Mouse (Mus musculus) spleen, adult 2 months (tissue): Measurements from ENCODE around the gene Nr2f6. TPM values are rescaled to one million over a fixed set of nuclear protein-coding genes. Genes with fewer than 3 reads are reported as not detected.

Experiments
- DNase-seq, 2 experiments: peaks; one replicate each; pipeline versions ENCODE4 v3.0.0 to v3.0.0-alpha.2; 2012 to 2021; ENCODE audit warnings: low spot score in 2 of 2, low read depth in 1 of 2
- H3K27ac ChIP-seq: fragments of 200-500 bp; 2 replicates; pipeline ENCODE4 v1.5.1; 2012; ENCODE audit warnings: low read length, inconsistent platforms; ENCODE audit not compliant: insufficient read depth
- H3K27me3 ChIP-seq: fragments of 200-500 bp; 2 replicates; pipeline ENCODE4 v1.6.1; 2012; ENCODE audit warnings: mild to moderate bottlenecking, moderate library complexity, low read length, inconsistent platforms; ENCODE audit not compliant: control insufficient read depth, insufficient read depth
- H3K36me3 ChIP-seq: fragments of 200-500 bp; 2 replicates; pipeline ENCODE4 v1.6.1; 2012; ENCODE audit warnings: mild to moderate bottlenecking, low read length, inconsistent platforms; ENCODE audit not compliant: control insufficient read depth, insufficient read depth
- H3K4me1 ChIP-seq: fragments of 200-500 bp; 2 replicates; pipeline ENCODE4 v1.6.1; 2011; ENCODE audit warnings: inconsistent platforms; ENCODE audit not compliant: control insufficient read depth, insufficient read depth, insufficient read length
- H3K4me3 ChIP-seq: fragments of 200-500 bp; 2 replicates; pipeline ENCODE4 v1.5.1; 2011; ENCODE audit warnings: mild to moderate bottlenecking, inconsistent platforms; ENCODE audit not compliant: insufficient read depth, insufficient read length; ENCODE audit errors: extremely low read depth
- CTCF ChIP-seq: fragments of 200-500 bp; IDR thresholded peaks from 2 replicates; pipeline ENCODE4 v1.5.1; 2011; ENCODE audit warnings: mild to moderate bottlenecking, inconsistent platforms; ENCODE audit not compliant: insufficient read depth, insufficient read length, insufficient replicate concordance; ENCODE audit errors: extremely low read depth
- POLR2A ChIP-seq: fragments of 200-500 bp; IDR thresholded peaks from 2 replicates; pipeline ENCODE4 v1.6.1; 2011; ENCODE audit warnings: low read depth, low read length, inconsistent platforms
- WGBS: fragments of 180-500 bp; shearing (Covaris S2); methylation state at CpG from one replicate; pipeline ENCODE4 v1.1.7; 2018; 5-methylcytosine and 5-hydroxymethylcytosine counted together
- polyA plus RNA-seq: library from polyadenylated mRNA; depleted of rRNA; stranded (reverse); fragments of >200 nt; gene quantifications from 2 replicates; pipeline ENCODE4 v1.2.3, GENCODE M21; 2012; rRNA removed

Nr2f6 gene
- 59.4 and 88.0 TPM in 2 replicates for polyA plus RNA-seq

GRCm38 (mm10) chr8:71381421-71381970, at the start of gene Nr2f6:
TSS of gene Nr2f6 (minus strand) at chr8:71381960.
- Histone ChIP-seq H3K4me3 (peak within 1 kb of the TSS; percentile 72), H3K27ac (peak within 1 kb of the TSS; percentile 81), H3K4me1 (peaks cover 15% of the 10 kb centered on the region), H3K36me3 (no peaks in the 10 kb centered on the region), H3K27me3 (peaks cover 13% of the 10 kb centered on the region)
- under 1% methylated on average over 82 of the region's 89 CpGs for WGBS
- DNase-seq: peak in 1 of 2 experiments; percentile 46
- no peak for TF ChIP-seq CTCF

- TF ChIP-seq POLR2A (no peak), CTCF (no peak)
- Histone ChIP-seq H3K27ac (no peak overlapping the region), H3K4me1 (no peaks in the 10 kb centered on the region), H3K36me3 (no peaks in the 10 kb centered on the region), H3K27me3 (no peaks in the 10 kb centered on the region), H3K4me3 (no peak overlapping the region)
- DNase-seq: no peak
Observed at GRCm38 (mm10) chr8:71422121-71422520, 40.4 kb upstream of the Nr2f6 start.

DNA sequence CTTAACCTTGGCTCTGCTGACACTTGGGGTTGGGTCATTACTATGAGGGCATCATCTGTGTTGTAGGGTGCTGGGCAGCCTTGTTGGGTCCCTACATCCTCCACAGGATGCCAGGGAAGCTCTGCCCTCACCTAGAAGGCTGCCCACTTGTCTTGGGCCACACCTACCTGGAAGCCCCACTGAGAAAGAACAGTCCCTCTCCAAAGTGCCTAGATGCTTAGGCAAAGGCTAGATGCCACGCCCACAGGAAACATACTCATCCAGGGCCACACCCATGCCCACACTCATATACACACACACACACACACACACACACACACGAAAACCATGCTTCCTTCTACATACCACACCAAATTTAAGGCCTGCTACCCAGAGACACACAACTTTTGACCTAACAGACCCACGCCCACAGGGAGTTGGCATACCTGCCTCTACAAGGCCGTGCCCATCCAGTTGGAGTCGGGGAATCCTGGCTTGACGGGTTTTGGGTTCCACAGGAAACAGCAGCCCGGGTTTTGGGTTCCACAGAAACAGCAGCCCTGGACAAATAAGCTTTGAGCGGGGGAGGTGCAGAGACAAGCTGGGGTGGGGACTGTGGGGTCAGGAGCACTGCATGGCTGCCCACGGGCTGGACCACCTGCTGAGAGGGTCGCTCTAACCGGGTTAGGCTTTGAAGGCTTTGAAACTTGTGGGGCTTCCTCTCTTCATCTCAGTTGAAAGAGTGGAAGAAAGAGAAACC, 29.9 kb upstream of the Nr2f6 start:
- no peak for DNase-seq
- no peak overlapping the region for H3K4me3 ChIP-seq
- H3K36me3 ChIP-seq: no peaks in the 10 kb centered on the region
- no peaks in the 10 kb centered on the region for H3K27me3 ChIP-seq
- 44% methylated on average over 11 of the region's 11 CpGs for WGBS
- H3K4me1 ChIP-seq: peaks cover 4% of the 10 kb centered on the region
- TF ChIP-seq POLR2A (no peak), CTCF (no peak)
- no peak overlapping the region for H3K27ac ChIP-seq

GRCm38 (mm10) chr8:71408231-71408630, 26.5 kb upstream of the Nr2f6 start:
- TF ChIP-seq POLR2A: no peak
- TF ChIP-seq CTCF: no peak
- Histone ChIP-seq H3K27me3 (no peaks in the 10 kb centered on the region), H3K27ac (no peak overlapping the region), H3K4me3 (no peak overlapping the region), H3K4me1 (peaks cover 16% of the 10 kb centered on the region), H3K36me3 (no peaks in the 10 kb centered on the region)
- WGBS: 95% methylated on average over 4 of the region's 4 CpGs
- no peak for DNase-seq

GRCm38 (mm10) chr8:71407441-71407840, 25.7 kb upstream of the Nr2f6 start:
- TF ChIP-seq CTCF (no peak), POLR2A (no peak)
- 93% methylated on average over 14 of the region's 14 CpGs for WGBS
- no peak overlapping the region for H3K4me3 ChIP-seq
- peaks cover 16% of the 10 kb centered on the region for H3K4me1 ChIP-seq
- no peaks in the 10 kb centered on the region for H3K36me3 ChIP-seq
- no peak for DNase-seq
- H3K27me3 ChIP-seq: no peaks in the 10 kb centered on the region
- H3K27ac ChIP-seq: no peak overlapping the region

DNA sequence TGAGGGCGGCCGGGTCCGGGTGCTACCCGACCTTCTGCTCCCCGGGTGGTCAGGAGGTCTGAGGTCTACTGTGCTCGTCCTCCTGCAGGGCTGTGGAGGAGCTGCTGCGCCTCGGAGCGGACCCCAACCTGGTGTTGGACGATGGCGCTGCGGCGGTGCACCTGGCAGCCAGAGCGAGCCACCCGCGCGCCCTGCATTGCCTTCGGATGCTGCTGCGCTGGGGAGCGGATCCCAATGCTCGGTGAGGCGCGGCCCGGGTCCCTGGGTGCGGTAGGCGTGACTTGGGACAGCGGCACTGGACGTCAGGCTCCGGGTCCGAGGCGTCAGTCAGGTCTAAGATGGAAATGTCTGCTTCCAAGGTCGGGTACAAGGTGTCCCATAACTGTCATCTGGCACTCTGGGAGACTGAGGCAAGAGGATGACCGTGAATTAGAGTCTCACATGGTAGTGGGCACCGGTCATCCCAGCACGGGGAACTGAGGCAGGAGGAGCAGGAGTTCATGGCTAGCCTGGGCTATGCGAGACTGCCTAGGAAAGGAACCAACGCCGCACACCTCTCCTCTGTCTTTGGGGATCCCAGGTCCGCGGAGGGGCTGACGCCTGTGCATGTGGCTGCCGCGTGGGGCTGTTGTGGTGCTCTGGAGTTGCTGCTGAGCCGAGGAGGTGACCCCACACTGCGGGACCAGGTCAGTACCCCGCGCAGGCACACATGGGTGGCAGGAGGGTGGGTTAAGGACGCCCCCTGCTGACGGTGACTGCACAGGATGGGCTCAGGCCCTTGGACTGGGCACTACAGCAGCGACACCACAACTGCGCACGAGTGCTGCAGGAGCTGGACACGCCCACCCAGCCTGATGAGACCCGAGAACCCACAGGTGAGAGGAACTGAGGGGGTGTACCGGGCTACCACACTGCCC, 24.6 kb upstream of the Nr2f6 start:
- Histone ChIP-seq H3K36me3 (no peaks in the 10 kb centered on the region), H3K27me3 (no peaks in the 10 kb centered on the region), H3K27ac (no peak overlapping the region), H3K4me1 (peaks cover 13% of the 10 kb centered on the region), H3K4me3 (peak overlapping the region; percentile 46)
- under 1% methylated on average over 55 of the region's 55 CpGs for WGBS
- TF ChIP-seq CTCF (peak; percentile 67; the same call in 1 of the 2 replicates), POLR2A (no peak)
- peak; percentile 11 to 61 for DNase-seq
